Mouse (Mus musculus): Measurements from ENCODE around the gene Fbxo34.
"Not testable (repeated sequence)": the region's sequence is repeated elsewhere in the genome, so short reads cannot be mapped to it uniquely, and the experiment has no call there.

Gene Fbxo34

GRCm38 (mm10) chr14:47563106-47563505 is 112.9 kb downstream of the Fbxo34 start:
- DNase-seq (ENCODE audit: low spot score) = no peak

GRCm38 (mm10) chr14:47567962-47568652 is 117.9 kb downstream of the Fbxo34 start:
- peak; percentile 94 for DNase-seq (ENCODE audit: low spot score)

GRCm38 (mm10) chr14:47570549-47570948 is 120.3 kb downstream of the Fbxo34 start, which contains the start of gene Atg14:
Gene Atg14, minus strand, starts transcription at chr14:47570649.
- DNase-seq (ENCODE audit: low spot score) = not testable (repeated sequence)

- no peak for DNase-seq (ENCODE audit: low spot score)
These were observed 122.5 kb downstream of the Fbxo34 start for GRCm38 (mm10) chr14:47572707-47573106.

- DNase-seq (ENCODE audit: low spot score) = no peak
These were observed 124.5 kb downstream of the Fbxo34 start for GRCm38 (mm10) chr14:47574721-47575120.

- no peak for DNase-seq (ENCODE audit: low spot score)
These were observed 126.5 kb downstream of the Fbxo34 start for GRCm38 (mm10) chr14:47576687-47577086.

GRCm38 (mm10) chr14:47578086-47578485 is 127.9 kb downstream of the Fbxo34 start:
- no peak for DNase-seq (ENCODE audit: low spot score)

- DNase-seq (ENCODE audit: low spot score) = no peak
These were observed 131.1 kb downstream of the Fbxo34 start for GRCm38 (mm10) chr14:47581280-47581679.
